Comparison of ENCODE assay signal across 20 mouse cellular contexts in genomic region chr6:65527892-65528291, GRCm38 (mm10). TPM values are rescaled to one million over a fixed set of nuclear protein-coding genes. Genes with fewer than 3 reads are reported as not detected.
DNase-seq lines count a peak whose midpoint lies in the region; ATAC-seq and TF ChIP-seq lines count a peak whose summit lies in the region.
"Had no signal": no experiment of that assay in that cellular context is flagged by ENCODE, and none has a peak within 500 bp of the region (broad histone marks: within the 10 kb centered on the region; RNA-seq: fewer than 3 reads in every experiment).

No protein-coding gene starts in this region.

- 69% methylated on average over 1 of the region's 1 CpGs for WGBS in hindbrain, postnatal 0 days

- TF ChIP-seq EP300 in CH12.LX (IDR thresholded peaks at IDR 0.05; ENCODE audit: low read length): peak; percentile 58

- H3K9ac ChIP-seq in CH12.LX (ENCODE audit: insufficient read depth, low read depth): peak overlapping the region; percentile 48
- H3K9ac ChIP-seq in hindbrain, postnatal 0 days (replicated peaks; ENCODE audit: low read length): no peak overlapping the region
- H3K9ac ChIP-seq: forebrain, embryonic 12.5 days; hindbrain, embryonic 14.5 days; limb, embryonic 12.5 days; liver, embryonic 15.5 days; midbrain, embryonic 12.5 days; neural tube, embryonic 15.5 days had no signal

- TF ChIP-seq CTCF in CH12.LX (conservative IDR thresholded peaks at IDR 0.05 in 1 of 2, IDR thresholded peaks at IDR 0.05 in 1 of 2; ENCODE audit: low read depth in 2 of 2, low read length in 2 of 2): no peak
- no peak for TF ChIP-seq CTCF in hindbrain, postnatal 0 days (IDR thresholded peaks at IDR 0.05; ENCODE audit: low read depth)

- intact Hi-C loops in heart, postnatal 14 days (cut with DNase I): no loop called here

- peak; percentile 27 to 50 for DNase-seq in heart, adult 9 months (ENCODE audit: low spot score in 2 of 2)
- DNase-seq in heart, postnatal 14 days: no peak
- no peak for DNase-seq in CH12.LX (ENCODE audit: extremely low read depth)
- DNase-seq in naive thymus-derived CD4-positive, alpha-beta T cell, adult 2 months (ENCODE audit: low read depth): peak; percentile 15
- DNase-seq in thymus, postnatal 10 days (ENCODE audit: low spot score in 2 of 2): no peak
- DNase-seq in hindbrain, postnatal 0 days (ENCODE audit: low spot score): no peak
- DNase-seq in thymus, postnatal 36 days: no peak
- DNase-seq: cerebellum, postnatal 10 days; gastrocnemius, postnatal 36 days; kidney, adult 11 months; kidney, postnatal 25 days; lung, postnatal 14 days had no signal

- no peak for TF ChIP-seq RAD21 in CH12.LX (IDR thresholded peaks at IDR 0.05; ENCODE audit: low read depth, low read length)

- H3K4me3 ChIP-seq in CH12.LX (replicated peaks in 1 of 3; ENCODE audit: low read depth in 2 of 3, low read length in 2 of 3, poor library complexity in 1 of 3): no peak overlapping the region
- H3K4me3 ChIP-seq in hindbrain, postnatal 0 days (ENCODE audit: low read length): no peak overlapping the region
- H3K4me3 ChIP-seq: forebrain, embryonic 12.5 days; limb, embryonic 12.5 days; liver, embryonic 15.5 days; midbrain, embryonic 12.5 days; neural tube, embryonic 15.5 days had no signal

- no peaks in the 10 kb centered on the region for H3K36me3 ChIP-seq in CH12.LX (replicated peaks in 1 of 2; ENCODE audit: control insufficient read depth in 1 of 2, insufficient read depth in 1 of 2, low read length in 1 of 2)
- no peaks in the 10 kb centered on the region for H3K36me3 ChIP-seq in hindbrain, postnatal 0 days (ENCODE audit: insufficient read depth, low read length)
- H3K36me3 ChIP-seq: forebrain, embryonic 12.5 days; limb, embryonic 12.5 days; liver, embryonic 15.5 days; midbrain, embryonic 12.5 days; neural tube, embryonic 15.5 days had no signal

- in situ Hi-C loops in CH12.LX (cut with MboI; ENCODE audit: low pct_ligation_motif_present, low pct_unique_long_range_greater_than_20kb, low sequenced_read_pairs): no loop called here

- no peaks in the 10 kb centered on the region for H3K9me3 ChIP-seq in CH12.LX (replicated peaks; ENCODE audit: low read length)
- H3K9me3 ChIP-seq in hindbrain, postnatal 0 days (ENCODE audit: low read length): no peaks in the 10 kb centered on the region
- H3K9me3 ChIP-seq: forebrain, embryonic 12.5 days; limb, embryonic 12.5 days; liver, embryonic 15.5 days; midbrain, embryonic 12.5 days; neural tube, embryonic 15.5 days had no signal

- H3K27me3 ChIP-seq in CH12.LX (replicated peaks): no peaks in the 10 kb centered on the region
- H3K27me3 ChIP-seq in hindbrain, postnatal 0 days (ENCODE audit: insufficient read depth, low read length): no peaks in the 10 kb centered on the region
- H3K27me3 ChIP-seq: forebrain, embryonic 12.5 days; limb, embryonic 12.5 days; liver, embryonic 15.5 days; midbrain, embryonic 12.5 days; neural tube, embryonic 15.5 days had no signal

- H3K79me2 ChIP-seq in CH12.LX (replicated peaks; ENCODE audit: control insufficient read depth, extremely low read depth, insufficient read depth, poor library complexity, severe bottlenecking): no peaks in the 10 kb centered on the region

- ATAC-seq in hematopoietic stem cell, adult 5-6 weeks (replicated peaks in 1 of 2; ENCODE audit: insufficient read depth in 1 of 2, low FRiP score in 2 of 2, low TSS enrichment in 1 of 2, low read depth in 1 of 2, poor library complexity in 2 of 2, severe bottlenecking in 2 of 2): peak; percentile 78 to 87
- no peak for ATAC-seq in hindbrain, postnatal 0 days

- dilution Hi-C loops in CH12.LX (cut with MboI; ENCODE audit: extremely low pct_ligation_motif_present, extremely low pct_unique_long_range_greater_than_20kb, low sequenced_read_pairs): no loop called here

- no peak overlapping the region for H3K27ac ChIP-seq in CH12.LX (ENCODE audit: insufficient read depth, low read depth)
- no peak overlapping the region for H3K27ac ChIP-seq in hindbrain, postnatal 0 days
- H3K27ac ChIP-seq: forebrain, embryonic 12.5 days; hindbrain, embryonic 14.5 days; limb, embryonic 12.5 days; liver, embryonic 15.5 days; midbrain, embryonic 12.5 days; neural tube, embryonic 15.5 days had no signal

- no peak overlapping the region; the same call in 1 of the 2 replicates for H3K4me2 ChIP-seq in CH12.LX (ENCODE audit: insufficient read depth, low read depth, poor library complexity, severe bottlenecking)
- no peak overlapping the region for H3K4me2 ChIP-seq in hindbrain, postnatal 0 days (ENCODE audit: low read depth, low read length)
- H3K4me2 ChIP-seq: forebrain, embryonic 12.5 days; hindbrain, embryonic 14.5 days; limb, embryonic 12.5 days; liver, embryonic 15.5 days; midbrain, embryonic 12.5 days; neural tube, embryonic 15.5 days had no signal

- peaks cover 17 to 38% of the 10 kb centered on the region in 2 experiments for H3K4me1 ChIP-seq in CH12.LX (ENCODE audit: control insufficient read depth in 1 of 2, insufficient read depth in 2 of 2)
- H3K4me1 ChIP-seq in hindbrain, postnatal 0 days (ENCODE audit: insufficient read depth, low read length): no peaks in the 10 kb centered on the region
- H3K4me1 ChIP-seq: forebrain, embryonic 12.5 days; limb, embryonic 12.5 days; liver, embryonic 15.5 days; neural tube, embryonic 15.5 days had no signal

- TF ChIP-seq POLR2A in CH12.LX (IDR thresholded peaks at IDR 0.05; ENCODE audit: low read depth, low read length): no peak

TF ChIP-seq in CH12.LX, 34 proteins besides CTCF, POLR2A, EP300 and RAD21:
- TF ChIP-seq ZMIZ1 (IDR thresholded peaks at IDR 0.05; ENCODE audit: low read depth, low read length) (no peak), HCFC1 (IDR thresholded peaks at IDR 0.05; ENCODE audit: low read depth, low read length) (0 out of 2 replicates have a peak, but pooled peaks have one; percentile 18), MXI1 (IDR thresholded peaks at IDR 0.05; ENCODE audit: low read depth, low read length) (no peak), TBP (conservative IDR thresholded peaks at IDR 0.05; ENCODE audit: low read depth, low read length) (no peak), ELF1 (IDR thresholded peaks at IDR 0.05; ENCODE audit: low read depth, low read length) (peak; percentile 76), E2F4 (IDR thresholded peaks at IDR 0.05; ENCODE audit: insufficient replicate concordance, low read depth, low read length) (0 out of 2 replicates have a peak, but pooled peaks have one; percentile 23), SMC3 (IDR thresholded peaks at IDR 0.05; ENCODE audit: low read depth, low read length) (no peak), GABPA (IDR thresholded peaks at IDR 0.05; ENCODE audit: insufficient replicate concordance, low read depth, low read length) (no peak), PAX5 (IDR thresholded peaks at IDR 0.05; ENCODE audit: low read length) (no peak), ETS1 (conservative IDR thresholded peaks at IDR 0.05; ENCODE audit: low read depth, low read length) (no peak)

RNA-seq across cellular contexts. Expression of gene Tnip3, which starts 2.8 kb away (rescaled TPM):
- 1 to 10 TPM; 1.2 to 1.4 TPM for total RNA-seq in heart, postnatal 14 days (2021)
- total RNA-seq in CH12.LX (2012; rRNA removed): 1.4 and 1.5 TPM in 2 replicates
- total RNA-seq in CH12.LX (2014; rRNA removed): 2.1 and 2.5 TPM in 2 replicates
- polyA plus RNA-seq in CH12.LX (2012; ENCODE audit: insufficient read length, low read depth): 2.5 and 2.9 TPM in 2 replicates
- 71.3 and 73.5 TPM in 2 replicates for total RNA-seq in hematopoietic stem cell, adult 5-6 weeks (2017)
- not detected in 2 replicates for total RNA-seq in hindbrain, postnatal 0 days (2014; rRNA removed)
- not detected in 2 replicates for polyA plus RNA-seq in hindbrain, postnatal 0 days (2015; fragmentation: Nextera tagmentation; extraction: Ambion mirVana)
- total RNA-seq: gastrocnemius, postnatal 36 days; left cerebral cortex, adult 8-10 months had no signal
- polyA plus RNA-seq: forebrain, embryonic 12.5 days; hindbrain, embryonic 14.5 days; limb, embryonic 12.5 days; liver, embryonic 15.5 days; midbrain, embryonic 12.5 days; neural tube, embryonic 15.5 days had no signal

Comparison
In these comparisons a context has a peak if more than half of its experiments do, and no peak if none do; other contexts are left out.
1. DNase-seq: peak in heart, adult 9 months (2 of 2) and naive thymus-derived CD4-positive, alpha-beta T cell, adult 2 months (single experiment); none in heart, postnatal 14 days (0 of 2), CH12.LX (single experiment), thymus, postnatal 10 days (0 of 2), hindbrain, postnatal 0 days (single experiment) and thymus, postnatal 36 days (0 of 2).
2. RNA of gene Tnip3, which starts 2.8 kb away (total RNA-seq): 71.3 to 73.5 TPM in hematopoietic stem cell, adult 5-6 weeks; 1.4 to 2.5 TPM in CH12.LX, 1.2 to 1.4 TPM in heart, postnatal 14 days and not detected in hindbrain, postnatal 0 days; every median in the first group is over 10 times any median in the second.